Mouse (Mus musculus): ENCODE data around the gene Smtnl1. TPM values are rescaled to one million over a fixed set of nuclear protein-coding genes. Genes with fewer than 3 reads are reported as not detected.
"Not testable (repeated sequence)": the region's sequence is repeated elsewhere in the genome, so short reads cannot be mapped to it uniquely, and the experiment has no call there.

Gene Smtnl1
- total RNA-seq, 2 experiments from 2014 or later, result not detected

GRCm38 (mm10) chr2:84838993-84839980 is 16.8 kb upstream of the Smtnl1 start:
- peak; percentile 12; the same call in 1 of the 2 replicates for ATAC-seq (replicated peaks; ENCODE audit: poor library complexity)

- ATAC-seq (replicated peaks; ENCODE audit: poor library complexity), result no peak
These were observed 16.1 kb upstream of the Smtnl1 start, which contains the start of gene Slc43a1 for GRCm38 (mm10) chr2:84838593-84838949. TSS of gene Slc43a1 (plus strand) at chr2:84838850.

GRCm38 (mm10) chr2:84837817-84838592 is 15.6 kb upstream of the Smtnl1 start:
- ATAC-seq (replicated peaks; ENCODE audit: poor library complexity), result no peak

- no peak for ATAC-seq (replicated peaks; ENCODE audit: poor library complexity)
These were observed 14.7 kb upstream of the Smtnl1 start for GRCm38 (mm10) chr2:84837107-84837506.

- ATAC-seq (replicated peaks; ENCODE audit: poor library complexity), result peak; percentile 64
These were observed 9.4 kb upstream of the Smtnl1 start for GRCm38 (mm10) chr2:84831666-84832391.

- ATAC-seq (replicated peaks; ENCODE audit: poor library complexity), result peak; percentile 45
These were observed 5.0 kb upstream of the Smtnl1 start for GRCm38 (mm10) chr2:84827283-84827920.

GRCm38 (mm10) chr2:84826488-84827282 is 4.2 kb upstream of the Smtnl1 start, which contains the start of gene Timm10:
TSS of gene Timm10 (plus strand) at chr2:84826997.
- ATAC-seq (replicated peaks; ENCODE audit: poor library complexity), result peak; percentile 90

GRCm38 (mm10) chr2:84823237-84823636 is 785 bp upstream of the Smtnl1 start:
- no peak for ATAC-seq (replicated peaks; ENCODE audit: poor library complexity)

GRCm38 (mm10) chr2:84819861-84820260 is 2.6 kb downstream of the Smtnl1 start:
- 0 out of 2 replicates have a peak, but pooled peaks have one; percentile 23 for ATAC-seq (replicated peaks; ENCODE audit: poor library complexity)

- ATAC-seq (replicated peaks; ENCODE audit: poor library complexity), result no peak
These were observed 9.8 kb downstream of the Smtnl1 start for GRCm38 (mm10) chr2:84812676-84813075.

GRCm38 (mm10) chr2:84811880-84812279 is 10.6 kb downstream of the Smtnl1 start:
- ATAC-seq (replicated peaks; ENCODE audit: poor library complexity), result peak; percentile 84

- ATAC-seq (replicated peaks; ENCODE audit: poor library complexity), result peak; percentile 77
These were observed 11.4 kb downstream of the Smtnl1 start for GRCm38 (mm10) chr2:84810886-84811577.

GRCm38 (mm10) chr2:84810526-84810885 is 11.9 kb downstream of the Smtnl1 start:
- no peak for ATAC-seq (replicated peaks; ENCODE audit: poor library complexity)

- ATAC-seq (replicated peaks; ENCODE audit: poor library complexity), result no peak
These were observed 13.1 kb downstream of the Smtnl1 start for GRCm38 (mm10) chr2:84809330-84809729.

- ATAC-seq (replicated peaks; ENCODE audit: poor library complexity), result no peak
These were observed 15.9 kb downstream of the Smtnl1 start for GRCm38 (mm10) chr2:84806546-84806945.

GRCm38 (mm10) chr2:84803963-84804362 is 18.5 kb downstream of the Smtnl1 start:
- ATAC-seq (replicated peaks; ENCODE audit: poor library complexity), result peak; percentile 58

- not testable (repeated sequence) for ATAC-seq (replicated peaks; ENCODE audit: poor library complexity)
These were observed 21.2 kb downstream of the Smtnl1 start for GRCm38 (mm10) chr2:84801223-84801622.

- ATAC-seq (replicated peaks; ENCODE audit: poor library complexity), result 0 out of 2 replicates have a peak, but pooled peaks have one; percentile 20
These were observed 22.1 kb downstream of the Smtnl1 start for GRCm38 (mm10) chr2:84800304-84800703.

- peak; percentile 67 for ATAC-seq (replicated peaks; ENCODE audit: poor library complexity)
These were observed 23.4 kb downstream of the Smtnl1 start for GRCm38 (mm10) chr2:84799041-84799561.

Measured in megakaryocyte progenitor cell, adult 5-6 weeks (primary cell).